Mouse (Mus musculus) adipocyte (in vitro differentiated cells): Measurements from ENCODE around the gene Atic.
A peak's percentile ranks its signal among the peaks of the same experiment; 100 is the strongest.

Experiments
- DNase-seq: peaks from one replicate; pipeline ENCODE4 v3.0.0-alpha.2; 2016; ENCODE audit warnings: low spot score

The Atic gene

GRCm38 (mm10) chr1:71556688-71557612, at the start of gene Atic:
Gene Atic, plus strand, starts transcription at chr1:71557150.
- DNase-seq = peak; percentile 90

DNA sequence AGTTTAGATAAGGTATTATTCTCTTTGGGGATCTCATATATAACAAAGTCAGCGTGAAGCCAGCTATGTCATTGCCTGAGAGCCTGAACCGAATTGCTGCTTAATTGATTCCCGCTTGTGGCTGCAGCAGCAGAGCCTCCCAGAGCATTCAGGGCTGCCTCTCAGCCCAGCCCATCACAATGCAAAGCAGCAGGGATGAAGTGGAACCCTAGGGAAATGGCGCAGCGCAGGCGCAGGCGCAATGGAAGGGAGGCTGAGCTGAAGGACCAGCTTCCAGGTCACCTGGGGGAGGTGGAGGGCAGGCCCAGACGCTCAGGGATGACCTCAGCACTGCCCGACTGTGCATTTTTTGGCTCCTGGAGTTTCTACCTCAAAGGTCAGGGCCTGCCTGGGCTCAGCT, 49.7 kb upstream of the Atic start:
- no peak for DNase-seq

DNA sequence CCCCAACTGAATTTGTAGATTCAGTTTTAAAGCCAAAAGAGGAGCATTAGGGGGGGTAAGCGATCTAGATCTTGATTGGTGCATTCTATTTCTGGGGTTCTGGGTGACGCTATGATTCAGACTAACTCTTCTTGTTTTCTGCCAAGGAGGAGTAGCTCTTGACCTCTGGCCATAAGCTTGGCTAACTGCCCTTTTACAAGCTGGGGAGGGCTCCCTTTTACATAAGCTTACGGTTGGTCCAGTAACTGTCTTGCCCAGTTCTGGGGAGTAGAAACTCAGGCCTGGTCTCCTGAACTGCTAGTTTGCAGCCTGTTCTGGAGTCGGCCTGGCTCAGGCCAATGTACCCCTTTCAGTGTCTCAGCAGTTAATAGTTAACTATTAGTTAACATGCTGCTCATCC, 41.9 kb upstream of the Atic start:
- DNase-seq = peak; percentile 60

DNA sequence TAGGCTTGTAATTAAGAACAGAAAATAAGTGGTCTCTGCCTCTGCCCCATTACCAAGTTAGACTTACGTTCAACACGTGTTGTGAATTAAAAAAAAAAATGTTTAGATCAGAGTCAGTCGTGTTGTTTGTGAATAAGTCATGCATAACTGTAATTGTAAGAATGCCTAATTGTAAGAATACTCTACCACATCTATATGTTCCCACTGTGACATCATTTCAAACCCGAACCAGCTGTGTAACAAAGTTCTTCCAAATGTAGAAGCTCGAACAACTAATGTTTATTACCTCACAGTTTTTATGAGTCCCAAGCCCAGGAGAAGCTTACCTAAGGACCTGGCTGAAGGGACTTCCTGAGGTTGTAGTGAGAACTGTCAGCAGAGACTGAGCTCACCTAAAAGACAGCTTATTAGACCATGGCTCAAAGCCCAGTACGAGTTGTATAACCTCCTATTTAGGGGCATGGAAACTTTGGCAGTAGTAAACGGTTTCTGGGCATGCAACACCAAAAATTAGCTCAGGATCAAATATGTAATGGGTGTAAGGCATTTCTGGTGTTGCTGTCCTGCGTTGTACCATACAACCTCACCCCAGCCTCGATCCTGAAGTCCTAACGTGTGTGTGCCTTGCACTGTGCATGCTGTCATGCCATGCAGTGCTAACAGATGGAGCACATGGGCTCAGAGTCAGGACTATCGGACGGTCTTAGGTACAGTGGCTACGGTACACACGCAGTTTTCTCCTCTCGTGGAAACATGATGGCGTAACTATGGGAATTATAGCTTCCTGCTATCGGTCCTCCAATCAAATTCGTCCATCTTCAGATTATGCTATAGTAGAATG, 27.9 kb upstream of the Atic start:
- peak; percentile 7 for DNase-seq

- DNase-seq = no peak
Measured at GRCm38 (mm10) chr1:71530779-71531178, 26.2 kb upstream of the Atic start.

DNA sequence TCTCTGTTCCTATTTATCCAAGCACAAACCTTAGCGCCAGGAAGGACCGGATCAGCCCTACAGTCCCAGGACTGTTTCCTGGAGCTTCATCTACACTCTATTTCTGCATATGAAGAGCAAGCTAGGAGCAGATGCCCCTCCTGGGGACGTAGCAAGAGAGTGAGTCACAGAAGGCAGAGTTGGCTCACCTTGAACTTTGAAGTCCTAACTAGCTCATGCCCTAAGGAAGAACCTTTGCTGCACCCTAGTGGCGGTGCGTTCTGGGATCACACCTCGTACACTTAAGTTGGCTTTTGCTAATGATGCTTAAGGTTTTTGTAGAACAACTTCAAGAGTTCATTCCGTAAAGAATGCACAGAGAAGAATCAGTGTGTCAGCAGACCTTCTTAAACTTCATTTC, 25.3 kb upstream of the Atic start:
- DNase-seq = peak; percentile 9

- DNase-seq = no peak
Measured at GRCm38 (mm10) chr1:71539641-71540040, 17.3 kb upstream of the Atic start.

DNA sequence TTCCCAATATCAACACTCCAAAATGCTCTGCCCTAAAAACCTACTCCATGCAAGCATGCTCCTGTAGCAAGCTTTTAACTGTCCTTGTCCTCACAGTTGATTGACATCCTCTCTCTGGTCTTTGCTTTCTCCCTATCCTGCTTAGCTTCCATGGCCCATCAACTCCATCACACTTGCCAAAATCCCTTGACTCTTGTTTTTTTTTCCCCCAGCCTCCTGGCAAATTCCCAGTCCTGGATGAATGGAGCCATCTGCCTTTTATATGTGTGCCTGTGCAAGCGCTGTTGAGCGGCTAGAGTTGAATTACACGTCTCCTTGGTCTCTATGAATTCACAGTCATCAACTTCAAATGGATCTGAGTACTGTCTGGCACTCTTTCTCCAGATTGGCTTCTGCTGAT, 16.5 kb upstream of the Atic start:
- peak; percentile 29 for DNase-seq

DNA sequence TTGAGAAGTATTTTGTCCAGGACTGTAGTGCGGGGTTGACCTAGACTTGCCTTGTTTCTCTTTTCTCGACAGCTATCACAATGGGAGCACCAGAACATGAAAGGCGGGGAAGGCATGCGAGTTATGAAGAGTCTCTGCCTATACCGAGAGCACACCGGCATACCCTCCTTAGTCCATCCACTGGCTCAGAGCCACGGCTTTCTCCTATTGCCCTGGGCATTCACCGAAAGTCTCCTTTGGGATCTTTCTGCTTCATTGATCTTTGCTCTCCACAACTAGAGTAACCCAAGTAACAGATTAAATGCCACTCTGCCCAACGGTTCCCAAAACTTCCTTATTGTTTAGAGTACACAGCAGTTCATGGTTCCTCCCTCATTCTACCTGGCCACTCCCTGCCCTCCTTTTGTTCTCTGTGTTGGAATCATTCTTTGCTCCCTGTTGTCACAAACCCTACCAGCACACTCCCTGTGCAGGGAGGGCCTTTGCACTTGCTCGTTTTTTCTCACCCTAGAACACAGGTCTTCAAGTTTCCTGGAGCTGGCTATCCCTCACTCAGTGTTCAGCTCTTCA, 6.2 kb upstream of the Atic start:
- DNase-seq = no peak

GRCm38 (mm10) chr1:71560626-71561025, 3.7 kb downstream of the Atic start:
- no peak for DNase-seq

- DNase-seq = no peak
Measured at GRCm38 (mm10) chr1:71564291-71564690, 7.3 kb downstream of the Atic start.

DNA sequence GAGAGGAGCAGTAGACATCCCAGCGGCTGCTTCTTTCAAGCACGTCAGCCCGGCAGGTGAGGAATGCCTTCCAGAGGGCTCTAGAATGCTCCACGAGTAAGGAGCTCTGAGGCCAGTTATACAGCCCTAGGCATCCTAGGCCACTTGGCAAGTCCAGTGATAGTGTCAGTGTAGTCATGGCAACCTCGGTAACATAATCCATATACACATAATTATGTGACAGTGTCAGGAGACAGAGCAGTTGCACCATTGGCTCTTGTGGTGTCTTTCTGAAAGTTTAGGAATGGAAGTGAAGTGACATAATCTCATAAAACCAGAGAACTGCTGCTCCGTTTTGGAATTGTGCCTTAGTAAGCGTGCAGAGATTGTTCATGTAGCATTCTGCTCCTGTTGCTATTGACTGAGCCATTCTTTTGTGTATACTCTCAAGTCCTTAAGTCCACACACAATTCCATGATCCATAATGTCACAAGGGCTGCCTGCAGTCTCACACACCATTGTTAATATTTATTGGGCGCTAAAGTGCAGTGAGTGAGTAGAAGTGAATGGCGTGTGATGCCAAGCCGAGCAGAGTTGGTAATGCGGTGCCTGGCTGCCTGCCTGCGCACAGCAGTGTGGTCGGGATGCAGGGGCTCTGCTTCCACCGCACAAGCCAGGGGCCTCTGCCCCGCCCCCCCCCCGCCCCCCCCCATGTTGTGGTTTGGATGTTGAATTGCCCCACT, 11.1 kb downstream of the Atic start:
- no peak for DNase-seq

DNA sequence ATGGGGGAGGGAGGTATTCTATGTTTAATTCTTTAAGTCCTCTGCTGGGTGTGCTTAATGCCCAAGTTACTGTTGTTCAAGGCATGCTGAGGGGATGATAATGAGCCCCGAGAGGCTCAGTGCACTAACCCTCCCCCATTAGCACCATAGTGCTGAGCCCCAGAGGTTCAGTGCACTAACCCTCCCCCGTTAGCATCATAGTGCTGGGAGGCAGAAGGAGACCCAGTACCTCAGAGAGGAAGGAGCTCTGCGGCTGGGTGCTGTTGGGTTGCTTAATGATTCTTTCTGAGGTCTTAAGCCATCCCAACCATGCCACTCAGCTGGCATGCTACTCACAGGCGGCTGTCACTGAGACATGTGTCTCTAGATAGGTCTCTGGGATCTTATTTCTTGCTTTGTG, 13.2 kb downstream of the Atic start:
- DNase-seq = no peak

DNA sequence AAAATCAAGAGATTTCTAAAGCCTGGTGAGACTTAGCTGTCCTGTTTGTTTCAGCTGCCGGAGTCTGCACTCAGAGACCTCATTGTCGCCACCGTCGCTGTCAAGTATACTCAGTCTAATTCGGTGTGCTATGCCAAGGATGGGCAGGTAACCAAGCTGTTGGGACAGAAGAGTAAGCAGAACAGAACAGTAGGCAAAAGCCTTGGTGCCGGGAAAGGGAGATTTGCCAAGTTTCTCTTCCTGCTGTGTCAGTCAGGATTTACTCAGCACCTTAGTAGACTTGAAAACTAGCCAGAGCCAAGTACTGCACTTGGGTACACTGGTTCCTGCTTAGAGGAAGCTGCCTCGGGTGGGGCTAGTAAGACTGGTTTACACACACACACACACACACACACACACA, 19.0 kb downstream of the Atic start:
- DNase-seq = peak; percentile 11

- DNase-seq = no peak
Measured at GRCm38 (mm10) chr1:71576837-71577236, 19.9 kb downstream of the Atic start.

- DNase-seq = peak; percentile 88
Measured at GRCm38 (mm10) chr1:71579526-71579925, 22.6 kb downstream of the Atic start.

DNA sequence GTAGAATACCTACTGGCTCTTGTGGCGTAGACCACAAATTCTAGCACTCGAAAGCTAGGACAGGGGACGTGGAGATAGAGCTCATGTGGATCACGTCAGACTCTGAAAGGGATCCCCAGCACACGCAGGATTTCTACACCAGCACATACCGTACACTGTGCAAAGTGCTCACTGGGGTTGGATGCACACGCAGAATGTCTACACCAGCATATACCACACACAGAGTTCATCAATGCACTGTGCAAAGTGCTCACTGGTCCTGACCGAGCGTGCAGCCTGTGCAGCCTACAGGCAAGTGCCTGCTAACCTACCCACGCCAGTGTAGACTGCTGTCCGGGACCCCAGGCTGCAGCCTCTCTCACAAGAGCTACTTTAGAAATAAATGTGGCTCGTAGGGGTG, 23.5 kb downstream of the Atic start:
- DNase-seq = no peak

- DNase-seq = no peak
Measured at GRCm38 (mm10) chr1:71583302-71583701, 26.4 kb downstream of the Atic start.

GRCm38 (mm10) chr1:71583900-71584299, 26.9 kb downstream of the Atic start:
- no peak for DNase-seq

- DNase-seq = no peak
Measured at GRCm38 (mm10) chr1:71586658-71587057, 29.7 kb downstream of the Atic start.

- DNase-seq = no peak
Measured at GRCm38 (mm10) chr1:71590038-71590437, 33.1 kb downstream of the Atic start.

- DNase-seq = no peak
Measured at GRCm38 (mm10) chr1:71593184-71593583, 36.2 kb downstream of the Atic start.
